Mouse (Mus musculus) bone marrow macrophage, adult 2 months (primary cell): ENCODE data around the gene Zfp296. TPM values are rescaled to one million over a fixed set of nuclear protein-coding genes. Genes with fewer than 3 reads are reported as not detected.
A peak's percentile ranks its signal among the peaks of the same experiment; 100 is the strongest.

Experiments used
- H3K27ac ChIP-seq: 2 replicates; pipeline ENCODE4 v1.5.1; 2012; ENCODE audit warnings: low read depth, low read length; ENCODE audit not compliant: insufficient read depth
- H3K4me1 ChIP-seq: 2 replicates; pipeline ENCODE4 v1.6.1; 2012; ENCODE audit warnings: low read length; ENCODE audit not compliant: control insufficient read depth, insufficient read depth
- H3K4me3 ChIP-seq: 2 replicates; pipeline ENCODE4 v1.5.1; 2012; ENCODE audit warnings: mild to moderate bottlenecking, low read length, moderate library complexity; ENCODE audit not compliant: insufficient read depth
- CTCF ChIP-seq: IDR thresholded peaks from 2 replicates; pipeline ENCODE4 v1.5.1; 2012; ENCODE audit warnings: low read depth, mild to moderate bottlenecking, low read length, moderate library complexity
- POLR2A ChIP-seq: IDR thresholded peaks from 2 replicates; pipeline ENCODE4 v1.6.1; 2012; ENCODE audit warnings: mild to moderate bottlenecking, low read depth, low read length, borderline replicate concordance
- polyA plus RNA-seq: library from polyadenylated mRNA; stranded (reverse); fragments of >200 nt; gene quantifications from 2 replicates; pipeline ENCODE4 v1.2.4, GENCODE M21; 2012; ENCODE audit not compliant: missing spikeins, insufficient read depth, insufficient read length

Gene Zfp296
- polyA plus RNA-seq, result 0.60 TPM in 1 of 2 replicates, not detected in the other

DNA sequence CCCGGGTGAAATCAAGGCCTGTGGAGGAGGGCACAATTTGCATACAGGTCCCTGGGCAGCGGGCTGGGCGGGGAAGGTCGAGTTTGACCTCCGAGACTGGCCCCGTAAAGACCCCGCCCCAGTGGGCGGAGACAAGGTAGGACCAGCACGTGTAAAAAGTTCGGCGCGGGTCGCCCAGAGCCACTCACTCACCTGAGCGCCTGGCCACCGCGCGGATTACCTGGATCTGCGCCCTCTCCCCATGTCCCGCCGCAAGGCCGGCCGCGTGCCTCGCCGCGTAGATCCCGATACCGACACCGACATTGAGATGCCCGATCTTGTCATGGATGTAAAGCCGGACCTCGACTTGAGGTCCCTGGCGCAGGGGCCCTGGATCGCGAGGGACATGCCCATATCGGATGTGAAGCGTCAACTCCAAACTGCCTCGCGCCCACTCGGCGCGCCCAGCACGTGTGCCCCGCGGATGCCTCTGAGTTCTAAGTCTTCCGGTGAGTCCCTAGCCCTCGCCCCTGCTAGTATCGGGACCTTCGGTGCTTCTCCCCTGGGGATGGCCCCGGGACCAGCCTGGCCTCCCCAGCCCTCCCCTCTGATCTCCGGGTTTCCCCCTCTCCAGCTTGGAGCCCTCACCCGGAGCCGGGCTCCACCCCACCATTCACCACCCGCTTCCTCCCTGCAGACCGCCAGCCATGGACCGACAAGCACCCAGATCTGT, at the start of gene Zfp296, which contains the start of gene Gemin7:
TSS of gene Zfp296 (plus strand) at position 147 of the 712 bp plus-strand sequence.
TSS of gene Gemin7 (minus strand) at position 455 of the 712 bp plus-strand sequence.
- TF ChIP-seq CTCF, result no peak
- TF ChIP-seq POLR2A, result no peak
- Histone ChIP-seq H3K4me3 (peak within 1 kb of the TSS; percentile 63), H3K27ac (peak within 1 kb of the TSS; percentile 17; the same call in 1 of the 2 replicates), H3K4me1 (peaks cover 12% of the 10 kb centered on the region)

GRCm38 (mm10) chr7:19531077-19531476, 46.0 kb upstream of the Zfp296 start:
- Histone ChIP-seq H3K27ac (no peak overlapping the region), H3K4me3 (no peak overlapping the region), H3K4me1 (no peaks in the 10 kb centered on the region)
- TF ChIP-seq POLR2A, result no peak
- no peak for TF ChIP-seq CTCF

DNA sequence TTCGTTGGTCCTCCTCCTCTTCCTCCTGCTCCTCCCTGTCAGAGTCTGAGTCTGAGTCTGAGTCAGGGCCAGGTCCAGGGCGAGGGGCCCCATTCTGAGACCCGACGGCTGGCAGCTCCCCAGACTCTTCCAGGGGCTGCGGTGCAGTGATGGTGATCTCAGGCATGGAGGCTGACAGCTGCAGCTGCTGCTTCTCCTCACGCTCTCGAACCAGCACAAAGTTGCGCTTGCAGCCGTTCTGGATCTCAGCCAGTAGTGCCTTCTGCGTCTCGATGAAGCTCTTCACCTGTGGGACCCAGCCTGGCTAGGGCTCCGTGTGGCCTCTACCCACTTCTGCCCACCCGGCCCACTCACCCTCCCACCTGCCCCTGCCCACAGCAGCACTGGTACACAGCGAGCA, 44.8 kb upstream of the Zfp296 start:
- H3K27ac ChIP-seq, result no peak overlapping the region
- no peaks in the 10 kb centered on the region for H3K4me1 ChIP-seq
- no peak overlapping the region for H3K4me3 ChIP-seq
- no peak for TF ChIP-seq POLR2A
- TF ChIP-seq CTCF, result no peak

- TF ChIP-seq POLR2A (no peak), CTCF (no peak)
- Histone ChIP-seq H3K27ac (no peak overlapping the region), H3K4me3 (no peak overlapping the region), H3K4me1 (no peaks in the 10 kb centered on the region)
These were observed 42.4 kb upstream of the Zfp296 start for GRCm38 (mm10) chr7:19534676-19535075.

GRCm38 (mm10) chr7:19540771-19541566, 36.1 kb upstream of the Zfp296 start:
- Histone ChIP-seq H3K27ac (no peak overlapping the region), H3K4me1 (no peaks in the 10 kb centered on the region)

DNA sequence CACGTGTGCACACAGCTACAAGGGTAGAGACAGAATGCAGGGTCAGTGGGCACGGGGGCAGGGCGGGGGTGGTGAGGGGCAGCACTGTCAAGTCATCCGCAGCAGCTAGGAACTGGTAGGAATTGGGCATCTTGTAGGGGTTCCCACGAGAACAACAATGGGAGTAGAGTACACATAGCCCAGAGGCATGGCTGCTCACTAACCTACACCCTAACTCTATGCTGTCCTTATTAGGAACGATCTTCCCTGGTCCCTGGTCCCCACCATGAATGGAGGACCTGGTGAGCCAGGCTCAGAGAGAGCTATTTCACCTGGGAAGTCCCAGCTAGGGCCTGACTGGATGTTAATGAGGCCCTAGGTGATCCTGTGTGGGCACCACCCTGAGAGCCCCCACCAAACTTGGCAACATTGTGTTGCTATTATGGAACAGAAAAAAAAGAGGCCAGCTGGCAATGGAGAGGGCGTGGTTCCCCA, 35.4 kb upstream of the Zfp296 start:
- no peak overlapping the region for H3K4me3 ChIP-seq
- H3K27ac ChIP-seq, result no peak overlapping the region
- no peak for TF ChIP-seq POLR2A
- TF ChIP-seq CTCF, result no peak
- H3K4me1 ChIP-seq, result no peaks in the 10 kb centered on the region

More at GRCm38 (mm10) chr7:19540771-19541566, 36.1 kb upstream of the Zfp296 start:
- no peak overlapping the region for H3K4me3 ChIP-seq
- TF ChIP-seq POLR2A, result no peak

DNA sequence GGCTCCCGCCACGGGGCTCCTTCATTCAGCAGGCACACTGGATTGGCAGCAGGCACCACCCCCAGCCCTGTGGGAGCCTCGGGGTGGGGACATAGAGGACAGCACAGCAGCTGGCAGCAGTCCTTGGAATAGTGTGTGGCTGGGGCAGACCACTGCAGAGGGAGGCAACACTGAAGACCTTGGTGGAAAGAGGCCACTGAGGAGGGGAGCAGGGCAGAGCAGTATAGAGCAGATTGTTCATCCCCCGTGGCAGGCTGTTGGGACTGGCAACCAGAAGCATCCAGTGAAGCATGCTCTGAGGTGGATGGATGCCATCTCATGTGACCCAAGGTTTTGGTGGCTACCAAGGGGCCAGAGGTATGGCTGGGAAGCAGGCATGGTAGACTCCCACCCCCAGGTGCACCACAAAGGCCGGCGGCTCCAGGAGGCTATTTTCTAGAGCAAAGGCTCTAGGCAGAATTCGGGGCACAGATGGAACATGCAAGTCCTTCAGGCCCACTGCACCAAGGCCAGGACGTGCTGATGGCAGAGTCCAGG, 34.9 kb upstream of the Zfp296 start:
- TF ChIP-seq CTCF (no peak), POLR2A (no peak)
- no peaks in the 10 kb centered on the region for H3K4me1 ChIP-seq

DNA sequence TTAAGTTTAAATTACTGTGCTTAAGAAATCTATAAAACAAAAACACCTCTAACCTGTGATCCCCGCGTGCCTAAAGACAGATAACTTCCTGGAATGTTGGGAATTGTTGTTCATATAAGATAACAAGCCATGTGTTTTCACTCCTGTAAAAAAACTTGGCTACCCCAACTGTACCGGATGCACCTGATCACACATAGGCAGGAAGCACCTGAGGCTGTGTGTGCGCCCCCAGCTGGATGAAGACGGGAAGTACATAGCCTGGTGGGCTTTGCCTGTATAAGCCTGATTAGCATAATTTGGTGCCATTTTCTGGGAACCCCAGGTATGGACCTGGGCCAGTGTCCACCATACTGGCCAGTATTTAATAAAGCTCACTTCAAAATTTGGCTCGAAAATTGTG, 33.5 kb upstream of the Zfp296 start:
- H3K4me3 ChIP-seq, result no peak overlapping the region
- no peak for TF ChIP-seq POLR2A
- TF ChIP-seq CTCF, result peak; percentile 26; the same call in 1 of the 2 replicates
- no peak overlapping the region for H3K27ac ChIP-seq
- H3K4me1 ChIP-seq, result no peaks in the 10 kb centered on the region

More for the DNA sequence above, 34.9 kb upstream of the Zfp296 start:
- H3K4me3 ChIP-seq, result no peak overlapping the region
- H3K27ac ChIP-seq, result no peak overlapping the region

- H3K4me3 ChIP-seq, result no peak overlapping the region
- H3K4me1 ChIP-seq, result no peaks in the 10 kb centered on the region
- TF ChIP-seq CTCF (no peak), POLR2A (no peak)
- no peak overlapping the region for H3K27ac ChIP-seq
These were observed 31.1 kb upstream of the Zfp296 start for GRCm38 (mm10) chr7:19546007-19546406.
